Mouse (Mus musculus) forebrain, embryonic 13.5 days (tissue): ENCODE data around the gene Crtac1. TPM values are rescaled to one million over a fixed set of nuclear protein-coding genes. Genes with fewer than 3 reads are reported as not detected.

Experiments
- ATAC-seq: fragments of 200-750 bp; cut with Nextera tagmentation; 2 replicates; pipeline ENCODE4 v1.8.0; 2017
- H3K27ac ChIP-seq: fragments of 300-500 bp; sonication (generic); 2 replicates; pipeline ENCODE4 v1.5.1; 2015; ENCODE audit warnings: inconsistent platforms, mild to moderate bottlenecking, moderate library complexity
- H3K27me3 ChIP-seq: fragments of 300-500 bp; sonication (generic); 2 replicates; pipeline ENCODE4 v1.6.1; 2015; ENCODE audit warnings: mild to moderate bottlenecking, inconsistent platforms
- H3K36me3 ChIP-seq: fragments of 300-500 bp; sonication (generic); 2 replicates; pipeline ENCODE4 v1.6.1; 2015; ENCODE audit warnings: mild to moderate bottlenecking, inconsistent platforms; ENCODE audit not compliant: poor library complexity, severe bottlenecking
- H3K4me1 ChIP-seq: fragments of 300-500 bp; sonication (generic); 2 replicates; pipeline ENCODE4 v1.6.1; 2015; ENCODE audit warnings: inconsistent platforms
- H3K4me2 ChIP-seq: fragments of 300-500 bp; sonication (generic); 2 replicates; pipeline ENCODE4 v1.6.1; 2015; ENCODE audit warnings: inconsistent platforms, mild to moderate bottlenecking, moderate library complexity
- H3K4me3 ChIP-seq: fragments of 300-500 bp; sonication (generic); 2 replicates; pipeline ENCODE4 v1.5.1; 2015; ENCODE audit warnings: mild to moderate bottlenecking, inconsistent platforms
- H3K9ac ChIP-seq: fragments of 300-500 bp; sonication (generic); 2 replicates; pipeline ENCODE4 v1.6.1; 2015; ENCODE audit warnings: mild to moderate bottlenecking, inconsistent platforms
- H3K9me3 ChIP-seq: fragments of 300-500 bp; sonication (generic); replicated peaks from 2 replicates; pipeline ENCODE4 v1.6.1; 2016; ENCODE audit warnings: inconsistent platforms
- WGBS: fragments of 180-500 bp; shearing (Covaris S2); methylation state at CpG from one replicate; pipeline ENCODE4 v1.1.7; 2015; 5-methylcytosine and 5-hydroxymethylcytosine counted together
- microRNA-seq: library from miRNA; unstranded; fragments of <30 nt; microRNA quantifications from one replicate; pipeline ENCODE4, GENCODE M21; 2016
- polyA plus RNA-seq: library from polyadenylated mRNA; unstranded; fragments of >200 nt; fragmentation: Nextera tagmentation; extraction: Ambion mirVana; gene quantifications from 2 replicates; pipeline ENCODE4 v1.2.1, GENCODE M21; 2015

Gene Crtac1
- polyA plus RNA-seq, 1 experiment from 2014 or later = 12.0 TPM

DNA sequence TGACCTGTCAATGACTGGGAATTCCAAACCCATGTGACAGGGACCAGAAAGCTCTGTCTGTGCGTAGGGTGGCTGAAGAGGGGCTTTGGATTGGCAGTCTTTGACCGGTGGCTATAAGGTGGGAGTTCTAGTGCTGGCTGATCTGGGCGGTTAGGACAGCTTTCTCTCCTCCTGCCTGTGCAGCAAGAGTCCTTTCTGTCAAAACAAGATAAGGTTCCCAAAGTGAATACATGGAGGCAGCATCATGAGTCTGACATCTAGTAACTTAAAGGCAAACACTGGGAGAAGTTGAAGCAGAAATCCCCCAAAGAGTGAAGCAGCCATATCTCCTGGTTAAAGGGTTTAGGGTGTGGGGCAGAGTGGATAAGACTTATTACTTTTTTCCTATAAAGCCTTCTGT is 184.1 kb downstream of the Crtac1 start, which contains the start of gene Golga7b:
Gene Golga7b (plus strand): TSS at position 56 of the 400 bp plus-strand sequence.
- no peaks in the 10 kb centered on the region for H3K36me3 ChIP-seq
- WGBS = 87% methylated on average over 3 of the region's 3 CpGs
- ATAC-seq = no peak
- H3K9me3 ChIP-seq = no peaks in the 10 kb centered on the region
- 0 out of 2 replicates have a peak, but pooled peaks cover 3% of the 10 kb centered on the region for H3K4me1 ChIP-seq
- H3K4me2 ChIP-seq = no peak within 1 kb of the TSS
- no peak within 1 kb of the TSS for H3K4me3 ChIP-seq
- 0 out of 2 replicates have a peak, but pooled peaks cover 6% of the 10 kb centered on the region for H3K27me3 ChIP-seq
- H3K27ac ChIP-seq = no peak within 1 kb of the TSS
- no peak within 1 kb of the TSS for H3K9ac ChIP-seq

DNA sequence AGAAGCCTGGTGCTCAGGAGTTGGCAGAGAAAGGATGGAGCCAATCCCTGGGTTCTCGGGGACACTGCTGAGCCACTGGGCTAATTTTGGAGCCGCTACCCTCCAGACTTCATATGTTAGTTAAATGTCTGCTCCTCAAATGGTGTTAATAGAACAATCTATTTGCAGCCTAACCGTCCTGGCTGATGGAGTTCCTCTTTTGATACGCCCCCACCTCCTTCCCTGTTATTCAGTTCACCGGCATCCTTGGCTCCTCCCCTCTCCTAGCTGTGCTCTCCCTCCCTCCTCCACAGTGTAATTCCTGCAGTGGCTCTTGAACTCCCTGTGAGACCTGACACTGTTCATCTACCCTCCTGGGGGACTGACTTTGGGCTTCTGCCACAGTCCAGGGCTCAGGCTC is 185.0 kb downstream of the Crtac1 start:
- Histone ChIP-seq H3K4me1 (0 out of 2 replicates have a peak, but pooled peaks cover 3% of the 10 kb centered on the region), H3K36me3 (no peaks in the 10 kb centered on the region), H3K27ac (no peak overlapping the region), H3K4me3 (no peak overlapping the region), H3K9ac (no peak overlapping the region), H3K4me2 (no peak overlapping the region), H3K9me3 (no peaks in the 10 kb centered on the region), H3K27me3 (0 out of 2 replicates have a peak, but pooled peaks cover 6% of the 10 kb centered on the region)
- ATAC-seq = no peak
- 48% methylated on average over 5 of the region's 5 CpGs for WGBS

DNA sequence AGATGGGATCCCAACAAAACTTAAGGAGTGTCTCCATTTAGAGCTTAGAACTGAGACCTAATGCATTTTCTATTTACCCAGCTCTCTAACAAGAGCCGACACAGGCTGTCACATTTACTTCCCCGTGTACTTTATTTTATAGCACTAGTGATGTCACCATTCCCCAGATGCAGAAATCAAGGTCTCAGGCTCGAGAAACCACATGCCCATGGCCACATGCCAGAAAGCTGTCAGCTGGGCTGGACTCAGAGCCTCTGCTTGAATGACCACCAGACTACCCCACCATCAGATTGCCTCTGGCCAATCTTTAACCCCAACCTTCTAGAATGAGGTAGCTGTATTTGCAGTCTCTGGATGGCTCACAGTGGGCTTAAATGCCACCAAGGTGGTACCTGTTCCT is 188.2 kb downstream of the Crtac1 start:
- no peaks in the 10 kb centered on the region for H3K9me3 ChIP-seq
- H3K36me3 ChIP-seq = no peaks in the 10 kb centered on the region
- ATAC-seq = no peak
- H3K9ac ChIP-seq = no peak overlapping the region
- WGBS = 67% methylated on average over 3 of the region's 3 CpGs
- no peak overlapping the region for H3K4me3 ChIP-seq
- H3K27me3 ChIP-seq = 0 out of 2 replicates have a peak, but pooled peaks cover 6% of the 10 kb centered on the region
- no peak overlapping the region for H3K4me2 ChIP-seq
- no peak overlapping the region for H3K27ac ChIP-seq
- H3K4me1 ChIP-seq = peaks cover 3% of the 10 kb centered on the region

DNA sequence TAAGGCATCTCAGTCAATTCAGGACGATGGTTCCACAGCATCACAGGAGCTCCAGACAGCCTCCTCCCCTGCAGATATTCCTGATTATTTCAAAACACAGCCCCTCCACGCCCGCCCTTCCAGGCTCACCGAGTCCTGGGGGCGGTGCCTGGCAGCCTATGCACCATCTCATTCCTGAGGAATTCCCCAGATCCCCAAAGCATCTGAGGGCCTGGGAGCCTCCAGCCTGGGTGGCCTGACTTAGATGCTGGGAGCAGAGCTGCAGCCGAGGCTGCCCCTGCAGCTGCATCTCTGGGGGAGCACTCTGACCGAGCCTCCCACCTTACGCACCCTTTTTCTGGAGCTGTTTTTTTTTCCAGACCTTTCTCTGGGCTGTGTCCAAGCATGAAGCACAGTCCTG is 190.7 kb downstream of the Crtac1 start:
- H3K27ac ChIP-seq = no peak overlapping the region
- no peak overlapping the region for H3K4me3 ChIP-seq
- H3K27me3 ChIP-seq = no peaks in the 10 kb centered on the region
- no peak overlapping the region for H3K4me2 ChIP-seq
- ATAC-seq = no peak
- H3K36me3 ChIP-seq = no peaks in the 10 kb centered on the region
- no peak overlapping the region for H3K9ac ChIP-seq
- H3K4me1 ChIP-seq = peaks cover 12% of the 10 kb centered on the region
- 59% methylated on average over 8 of the region's 8 CpGs for WGBS
- no peaks in the 10 kb centered on the region for H3K9me3 ChIP-seq

DNA sequence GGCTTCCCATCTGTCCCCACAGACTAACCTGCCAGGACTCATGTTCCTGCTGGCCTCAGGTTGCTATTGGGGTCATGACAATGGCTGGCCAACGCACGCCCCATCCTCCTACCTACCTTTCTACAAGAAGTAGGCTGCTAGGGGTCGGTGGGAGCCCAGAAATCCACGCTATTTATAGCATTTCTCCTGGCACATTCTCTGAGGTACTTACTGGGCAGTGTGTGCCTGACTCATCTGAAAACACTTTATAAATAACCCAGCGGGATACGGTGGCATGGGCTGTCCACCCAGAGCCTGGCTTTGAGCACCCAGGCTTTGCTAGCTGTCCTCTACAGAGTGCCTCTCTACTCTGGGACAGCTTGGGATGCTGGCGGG is 193.3 kb downstream of the Crtac1 start:
- no peak overlapping the region for H3K9ac ChIP-seq
- H3K27me3 ChIP-seq = no peaks in the 10 kb centered on the region
- H3K9me3 ChIP-seq = no peaks in the 10 kb centered on the region
- peaks cover 12% of the 10 kb centered on the region for H3K4me1 ChIP-seq
- no peak overlapping the region for H3K4me3 ChIP-seq
- WGBS = 76% methylated on average over 7 of the region's 7 CpGs
- no peaks in the 10 kb centered on the region for H3K36me3 ChIP-seq
- H3K27ac ChIP-seq = peak overlapping the region; percentile 65; the same call in 1 of the 2 replicates
- ATAC-seq = no peak
- no peak overlapping the region for H3K4me2 ChIP-seq

DNA sequence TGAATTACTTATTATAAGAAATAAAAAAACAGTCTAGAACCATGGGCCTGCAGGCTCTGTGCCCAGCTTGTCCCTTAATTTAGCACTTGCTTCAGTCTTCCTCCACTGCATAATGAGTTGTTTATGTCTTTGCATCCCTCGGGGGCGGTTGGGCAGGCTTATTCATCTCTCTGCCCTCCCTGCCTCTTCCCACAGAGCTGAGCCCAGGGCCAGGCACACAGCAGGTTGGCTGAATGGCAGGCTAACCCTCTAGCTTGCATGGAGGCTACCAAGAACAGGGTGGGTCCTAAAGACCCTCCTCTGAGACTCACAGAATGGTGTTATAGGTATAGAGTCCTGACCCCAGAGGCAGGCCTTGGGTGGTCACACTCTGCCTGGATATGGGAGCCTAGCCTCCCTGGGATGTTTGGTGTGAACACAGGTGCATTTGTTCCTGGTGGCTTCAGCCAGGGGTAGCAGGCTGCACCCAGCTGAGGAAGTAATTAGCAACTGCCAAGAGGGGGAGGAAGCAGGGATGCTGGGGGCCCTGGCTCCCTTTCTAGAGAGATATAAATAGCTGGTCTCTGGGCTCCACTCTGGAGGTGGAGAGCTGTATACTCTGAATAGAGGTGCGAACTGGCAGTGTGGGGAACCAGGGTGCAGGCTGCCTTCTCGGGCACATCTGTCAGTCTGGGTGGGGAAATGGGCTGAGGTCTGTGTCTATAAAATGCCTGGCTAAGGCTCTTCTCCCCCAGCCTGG is 193.8 kb downstream of the Crtac1 start:
- H3K36me3 ChIP-seq = no peaks in the 10 kb centered on the region
- H3K27ac ChIP-seq = peak overlapping the region; percentile 65
- H3K4me3 ChIP-seq = no peak overlapping the region
- WGBS = 18% methylated on average over 4 of the region's 4 CpGs
- H3K9me3 ChIP-seq = no peaks in the 10 kb centered on the region
- no peak overlapping the region for H3K4me2 ChIP-seq
- ATAC-seq = peak; percentile 57; the same call in 1 of the 2 replicates
- H3K4me1 ChIP-seq = peaks cover 12% of the 10 kb centered on the region
- H3K9ac ChIP-seq = no peak overlapping the region
- H3K27me3 ChIP-seq = no peaks in the 10 kb centered on the region

Small RNA genes lying within 50 kb of the gene (microRNA-seq; reads per million reads assigned to microRNA genes)
- gene Gm26339 (not detected), gene Mir3085 (2.4 reads per million)

Other genes starting within 250 kb of the Crtac1 start
- gene Sfrp5, start 229.5 kb downstream of the Crtac1 start, polyA plus RNA-seq = 0.21 TPM in 1 of 2 replicates, not detected in the other
- gene Golga7b, start 184.2 kb downstream of the Crtac1 start, polyA plus RNA-seq = 12.9 and 14.9 TPM in 2 replicates
- gene R3hcc1l, start 87.0 kb upstream of the Crtac1 start, polyA plus RNA-seq = 15.9 and 18.1 TPM in 2 replicates
- gene Loxl4, start 181.0 kb upstream of the Crtac1 start, polyA plus RNA-seq = 0.11 and 0.13 TPM in 2 replicates